Mouse (Mus musculus): ENCODE measurements around the gene Gdpd1.

Gdpd1 gene

GRCm38 (mm10) chr11:86992461-86992988 lies 81.3 kb downstream of the Gdpd1 start:
- DNase-seq (ENCODE audit: low read depth, low spot score): no peak

DNA sequence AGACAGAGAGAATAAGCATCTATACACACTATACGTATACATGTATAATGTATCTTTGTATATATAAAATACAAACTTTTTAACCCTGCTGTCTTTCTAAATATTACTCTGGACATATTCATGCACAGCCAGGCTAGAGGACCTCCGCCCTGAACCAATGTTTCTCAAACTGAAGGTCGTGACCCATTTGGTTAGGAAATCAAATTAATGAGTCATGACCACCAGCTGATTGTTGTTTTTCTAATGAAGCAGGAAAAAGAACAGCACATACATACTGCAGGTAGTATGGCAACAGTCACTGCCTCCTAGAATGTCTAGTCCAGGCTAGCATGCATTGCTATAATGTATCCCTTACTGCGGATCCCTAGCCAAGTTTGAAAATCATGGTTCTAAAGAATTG lies 82.6 kb downstream of the Gdpd1 start:
- no peak for DNase-seq (ENCODE audit: low read depth, low spot score)

GRCm38 (mm10) chr11:86990309-86990708 lies 83.6 kb downstream of the Gdpd1 start:
- no peak for DNase-seq (ENCODE audit: low read depth, low spot score)

GRCm38 (mm10) chr11:86984990-86985389 lies 88.9 kb downstream of the Gdpd1 start:
- no peak for DNase-seq (ENCODE audit: low read depth, low spot score)
